Mouse (Mus musculus) cerebellum, postnatal 10 days (tissue): ENCODE measurements around the gene Gpn3.

Experiments
- DNase-seq, 2 experiments: peaks; one replicate each; pipeline ENCODE4 v3.0.0; 2021; ENCODE audit warnings: mixed read lengths in 2 of 2

Gpn3 gene

GRCm38 (mm10) chr5:122371591-122372191, at the start of gene Gpn3:
Gpn3 (plus strand) TSS chr5:122371876.
- peak; percentile 65 to 72 for DNase-seq

GRCm38 (mm10) chr5:122323523-122323922, 48.2 kb upstream of the Gpn3 start:
- peak; percentile 36 to 41 for DNase-seq

- peak; percentile 80 to 82 for DNase-seq
Measured at GRCm38 (mm10) chr5:122324608-122325431, 46.9 kb upstream of the Gpn3 start.

- DNase-seq: peak; percentile 38 to 40
Measured at GRCm38 (mm10) chr5:122325477-122325876, 46.2 kb upstream of the Gpn3 start.

GRCm38 (mm10) chr5:122327283-122327682, 44.4 kb upstream of the Gpn3 start:
- DNase-seq: no peak

- DNase-seq: no peak
Measured at GRCm38 (mm10) chr5:122330269-122330668, 41.4 kb upstream of the Gpn3 start.

- DNase-seq: no peak
Measured at GRCm38 (mm10) chr5:122334682-122335081, 37.0 kb upstream of the Gpn3 start.

GRCm38 (mm10) chr5:122336554-122337294, 35.0 kb upstream of the Gpn3 start:
- no peak for DNase-seq

- no peak for DNase-seq
Measured at GRCm38 (mm10) chr5:122342874-122343273, 28.8 kb upstream of the Gpn3 start.

- no peak for DNase-seq
Measured at GRCm38 (mm10) chr5:122343768-122344167, 27.9 kb upstream of the Gpn3 start.

GRCm38 (mm10) chr5:122344260-122344659, 27.4 kb upstream of the Gpn3 start:
- peak; percentile 88 to 90 for DNase-seq

GRCm38 (mm10) chr5:122345777-122346176, 25.9 kb upstream of the Gpn3 start:
- DNase-seq: peak; percentile 50 to 64

- peak; percentile 100 for DNase-seq
Measured at GRCm38 (mm10) chr5:122353807-122354491, 17.7 kb upstream of the Gpn3 start, which contains the start of the genes Rad9b and Vps29. Rad9b (minus strand) TSS chr5:122354233. Vps29 (plus strand) TSS chr5:122354369.

GRCm38 (mm10) chr5:122354492-122355067, 17.1 kb upstream of the Gpn3 start:
- no peak for DNase-seq

GRCm38 (mm10) chr5:122372192-122372769, 605 bp downstream of the Gpn3 start, which contains the start of gene Fam216a:
Fam216a (minus strand) TSS chr5:122372364.
- DNase-seq: peak; percentile 99 to 100

- peak; percentile 37 to 58 for DNase-seq
Measured at GRCm38 (mm10) chr5:122372878-122373277, 1.2 kb downstream of the Gpn3 start.

- DNase-seq: no peak
Measured at GRCm38 (mm10) chr5:122377101-122377833, 5.6 kb downstream of the Gpn3 start.

GRCm38 (mm10) chr5:122378171-122378570, 6.5 kb downstream of the Gpn3 start:
- peak in 1 of 2 experiments; percentile 2 for DNase-seq

GRCm38 (mm10) chr5:122379374-122380155, 7.9 kb downstream of the Gpn3 start:
- DNase-seq: peak; percentile 88 to 93

- DNase-seq: peak in 1 of 2 experiments; percentile 54
Measured at GRCm38 (mm10) chr5:122390006-122390405, 18.3 kb downstream of the Gpn3 start.
